Mouse (Mus musculus) neural tube, embryonic 14.5 days (tissue): ENCODE measurements around the gene Fam71d. TPM values are rescaled to one million over a fixed set of nuclear protein-coding genes. Genes with fewer than 3 reads are reported as not detected.

Experiments used
- ATAC-seq: fragments of 200-750 bp; cut with Nextera tagmentation; 2 replicates; pipeline ENCODE4 v1.8.0; 2017; ENCODE audit warnings: low read depth, mild to moderate bottlenecking, moderate TSS enrichment, moderate library complexity
- H3K27ac ChIP-seq: fragments of 300-500 bp; sonication (generic); 2 replicates; pipeline ENCODE4 v1.5.1; 2014; ENCODE audit warnings: low read depth, mild to moderate bottlenecking, control low read depth, low read length, moderate library complexity, mixed read lengths
- H3K27me3 ChIP-seq: fragments of 300-500 bp; sonication (generic); 2 replicates; pipeline ENCODE4 v1.6.1; 2014; ENCODE audit warnings: low read length; ENCODE audit not compliant: control insufficient read depth, insufficient read depth
- H3K36me3 ChIP-seq: fragments of 300-500 bp; sonication (generic); 2 replicates; pipeline ENCODE4 v1.6.1; 2014; ENCODE audit warnings: low read length, mixed read lengths; ENCODE audit not compliant: control insufficient read depth, insufficient read depth
- H3K4me1 ChIP-seq: fragments of 300-500 bp; sonication (generic); 2 replicates; pipeline ENCODE4 v1.6.1; 2014; ENCODE audit warnings: low read length; ENCODE audit not compliant: control insufficient read depth, insufficient read depth
- H3K4me2 ChIP-seq: fragments of 300-500 bp; sonication (generic); 2 replicates; pipeline ENCODE4 v1.6.1; 2014; ENCODE audit warnings: mild to moderate bottlenecking, low read depth, low read length, control low read depth
- H3K4me3 ChIP-seq: fragments of 300-500 bp; sonication (generic); 2 replicates; pipeline ENCODE4 v1.5.1; 2014; ENCODE audit warnings: low read depth, low read length, control low read depth, mixed read lengths
- H3K9ac ChIP-seq: fragments of 300-500 bp; sonication (generic); replicated peaks from 2 replicates; pipeline ENCODE4 v1.6.1; 2014; ENCODE audit warnings: low read depth, mild to moderate bottlenecking, control low read depth, low read length, mixed read lengths
- H3K9me3 ChIP-seq: fragments of 300-500 bp; sonication (generic); 2 replicates; pipeline ENCODE4 v1.6.1; 2016; ENCODE audit warnings: low read length; ENCODE audit not compliant: control insufficient read depth
- WGBS: fragments of 180-500 bp; shearing (Covaris S2); extraction: QIAGEN DNeasy Blood & Tissue Kit; methylation state at CpG from one replicate; pipeline ENCODE4 v1.1.7; 2014; 5-methylcytosine and 5-hydroxymethylcytosine counted together
- polyA plus RNA-seq: library from polyadenylated mRNA; unstranded; fragments of >200 nt; fragmentation: Nextera tagmentation; extraction: Ambion mirVana; gene quantifications from 2 replicates; pipeline ENCODE4 v1.2.1, GENCODE M21; 2014

Gene Fam71d
- polyA plus RNA-seq, 1 experiment from 2014 or later = 0.50 TPM

DNA sequence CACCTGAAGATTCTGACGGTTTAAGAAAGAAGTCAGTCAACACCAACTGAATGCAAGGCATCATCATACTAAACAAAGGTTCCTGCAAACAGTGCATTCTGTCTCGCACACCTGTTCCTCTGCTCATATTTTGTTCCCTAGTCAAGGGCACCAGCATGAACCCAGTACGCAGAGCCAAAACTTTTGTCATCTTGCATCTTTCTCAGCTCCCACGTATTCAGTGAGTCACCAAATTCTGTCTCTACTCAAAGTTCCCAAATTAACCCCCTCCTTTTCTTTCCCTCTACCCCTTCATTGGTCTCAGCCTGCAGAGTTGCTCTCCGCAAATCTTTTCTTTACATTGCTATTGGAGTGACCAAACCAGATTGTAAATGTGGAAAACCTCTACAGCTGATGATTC lies 2.5 kb upstream of the Fam71d start:
- Histone ChIP-seq H3K27me3 (no peaks in the 10 kb centered on the region), H3K4me1 (no peaks in the 10 kb centered on the region), H3K36me3 (no peaks in the 10 kb centered on the region), H3K9me3 (no peaks in the 10 kb centered on the region), H3K4me2 (no peak overlapping the region), H3K27ac (no peak overlapping the region), H3K4me3 (no peak overlapping the region), H3K9ac (no peak overlapping the region)
- 93% methylated on average over 5 of the region's 5 CpGs for WGBS
- no peak for ATAC-seq

DNA sequence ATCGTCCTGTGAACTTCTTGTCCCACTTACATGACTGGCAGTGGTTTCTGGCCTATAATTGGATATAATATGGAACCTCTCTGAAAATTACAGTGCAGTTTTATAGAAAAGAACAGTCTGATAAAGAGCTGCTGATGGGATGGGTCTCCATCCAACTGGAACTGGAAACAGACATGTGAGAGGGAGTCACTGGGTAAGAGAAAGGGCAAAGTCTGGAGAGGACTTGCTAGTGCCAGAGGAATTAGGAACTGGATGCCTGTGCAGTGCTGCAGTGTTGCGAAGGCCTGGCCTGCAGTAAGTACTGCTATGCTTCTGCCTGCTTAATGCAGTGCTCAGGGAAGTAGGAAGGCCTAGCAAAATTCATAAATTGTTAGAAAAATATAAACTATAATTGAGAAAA lies 1.9 kb downstream of the Fam71d start:
- 89% methylated on average over 2 of the region's 2 CpGs for WGBS
- H3K4me1 ChIP-seq = no peaks in the 10 kb centered on the region
- no peak overlapping the region for H3K4me2 ChIP-seq
- no peak overlapping the region for H3K9ac ChIP-seq
- ATAC-seq = no peak
- H3K9me3 ChIP-seq = no peaks in the 10 kb centered on the region
- H3K4me3 ChIP-seq = no peak overlapping the region
- H3K27me3 ChIP-seq = no peaks in the 10 kb centered on the region
- H3K36me3 ChIP-seq = no peaks in the 10 kb centered on the region
- H3K27ac ChIP-seq = no peak overlapping the region

- Histone ChIP-seq H3K4me1 (no peaks in the 10 kb centered on the region), H3K27me3 (no peaks in the 10 kb centered on the region), H3K9me3 (no peaks in the 10 kb centered on the region), H3K9ac (no peak overlapping the region), H3K27ac (no peak overlapping the region), H3K4me2 (no peak overlapping the region), H3K4me3 (no peak overlapping the region), H3K36me3 (no peaks in the 10 kb centered on the region)
- 83% methylated on average over 2 of the region's 2 CpGs for WGBS
- no peak for ATAC-seq
These were observed 26.4 kb downstream of the Fam71d start for GRCm38 (mm10) chr12:78717783-78718182.

GRCm38 (mm10) chr12:78727723-78728122 lies 36.4 kb downstream of the Fam71d start:
- ATAC-seq = no peak
- 65% methylated on average over 4 of the region's 4 CpGs for WGBS
- H3K4me2 ChIP-seq = no peak overlapping the region
- no peaks in the 10 kb centered on the region for H3K4me1 ChIP-seq
- no peak overlapping the region for H3K27ac ChIP-seq
- H3K27me3 ChIP-seq = no peaks in the 10 kb centered on the region
- no peak overlapping the region for H3K9ac ChIP-seq
- no peak overlapping the region for H3K4me3 ChIP-seq
- no peaks in the 10 kb centered on the region for H3K36me3 ChIP-seq
- H3K9me3 ChIP-seq = no peaks in the 10 kb centered on the region

GRCm38 (mm10) chr12:78739633-78740032 lies 48.3 kb downstream of the Fam71d start:
- no peaks in the 10 kb centered on the region for H3K36me3 ChIP-seq
- no peak overlapping the region for H3K27ac ChIP-seq
- H3K4me3 ChIP-seq = no peak overlapping the region
- WGBS = 69% methylated on average over 2 of the region's 2 CpGs
- H3K4me2 ChIP-seq = no peak overlapping the region
- H3K9ac ChIP-seq = no peak overlapping the region
- no peak for ATAC-seq
- no peaks in the 10 kb centered on the region for H3K9me3 ChIP-seq
- no peaks in the 10 kb centered on the region for H3K4me1 ChIP-seq
- H3K27me3 ChIP-seq = no peaks in the 10 kb centered on the region

- ATAC-seq = no peak
- H3K9ac ChIP-seq = no peak overlapping the region
- no peaks in the 10 kb centered on the region for H3K9me3 ChIP-seq
- H3K36me3 ChIP-seq = no peaks in the 10 kb centered on the region
- no peak overlapping the region for H3K4me2 ChIP-seq
- H3K4me3 ChIP-seq = no peak overlapping the region
- H3K27me3 ChIP-seq = no peaks in the 10 kb centered on the region
- WGBS = 92% methylated on average over 2 of the region's 2 CpGs
- no peak overlapping the region for H3K27ac ChIP-seq
- H3K4me1 ChIP-seq = no peaks in the 10 kb centered on the region
These were observed 49.0 kb downstream of the Fam71d start for GRCm38 (mm10) chr12:78740289-78740688.

DNA sequence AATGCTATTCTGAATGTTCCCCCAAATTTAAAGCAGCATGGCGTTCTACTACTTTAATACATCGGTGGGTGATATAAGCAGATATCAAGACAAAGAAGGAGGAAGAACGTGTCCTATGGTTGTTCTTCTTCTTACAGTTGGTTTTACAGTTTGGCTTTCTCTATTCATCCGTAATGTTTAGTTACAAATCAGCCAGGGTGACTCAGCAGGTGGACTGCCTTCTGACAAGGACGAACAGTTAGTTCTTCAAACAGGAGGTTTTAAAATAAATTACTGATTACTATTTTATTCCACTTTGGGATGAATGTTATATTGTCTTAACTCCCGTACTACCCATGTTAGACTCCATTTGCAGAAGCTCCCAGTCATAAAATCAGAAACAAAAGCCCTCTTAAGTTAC lies 54.9 kb downstream of the Fam71d start:
- Histone ChIP-seq H3K4me3 (no peak overlapping the region), H3K9me3 (no peaks in the 10 kb centered on the region), H3K36me3 (no peaks in the 10 kb centered on the region), H3K4me2 (no peak overlapping the region), H3K9ac (no peak overlapping the region), H3K4me1 (no peaks in the 10 kb centered on the region), H3K27ac (no peak overlapping the region), H3K27me3 (no peaks in the 10 kb centered on the region; the same call in 1 of the 2 replicates)
- 66% methylated on average over 6 of the region's 6 CpGs for WGBS
- ATAC-seq = no peak

DNA sequence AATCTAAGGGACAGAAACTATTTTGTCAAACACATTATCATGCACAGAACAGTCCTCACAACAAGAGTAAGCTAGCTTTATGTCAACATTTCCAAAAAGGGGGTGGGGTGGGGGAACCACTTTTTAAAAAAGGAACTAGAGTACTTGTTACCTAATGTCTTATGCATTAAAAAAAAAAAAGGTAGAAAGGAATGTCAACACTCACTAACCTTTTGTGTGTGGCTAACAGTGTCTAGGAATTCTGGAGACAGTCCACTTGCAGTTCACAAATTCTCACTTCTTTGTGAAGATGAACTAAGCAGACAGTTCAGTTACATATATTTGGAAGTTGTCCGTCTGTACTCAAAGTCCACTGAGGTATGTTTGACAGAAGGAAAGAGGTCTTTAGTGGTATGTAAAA lies 56.1 kb downstream of the Fam71d start:
- ATAC-seq = no peak
- no peaks in the 10 kb centered on the region for H3K9me3 ChIP-seq
- WGBS = 59% methylated on average over 1 of the region's 1 CpGs
- H3K4me1 ChIP-seq = no peaks in the 10 kb centered on the region
- H3K4me2 ChIP-seq = no peak overlapping the region
- H3K36me3 ChIP-seq = no peaks in the 10 kb centered on the region
- no peak overlapping the region for H3K9ac ChIP-seq
- no peak overlapping the region for H3K27ac ChIP-seq
- no peak overlapping the region for H3K4me3 ChIP-seq
- no peaks in the 10 kb centered on the region; the same call in 1 of the 2 replicates for H3K27me3 ChIP-seq

GRCm38 (mm10) chr12:78748113-78748512 lies 56.8 kb downstream of the Fam71d start:
- H3K9ac ChIP-seq = peak overlapping the region; percentile 32
- peak overlapping the region; percentile 94 for H3K4me2 ChIP-seq
- H3K27me3 ChIP-seq = no peaks in the 10 kb centered on the region; the same call in 1 of the 2 replicates
- H3K27ac ChIP-seq = no peak overlapping the region
- H3K9me3 ChIP-seq = no peaks in the 10 kb centered on the region
- no peaks in the 10 kb centered on the region for H3K4me1 ChIP-seq
- peak; percentile 31 for ATAC-seq
- 0% methylated on average over 10 of the region's 10 CpGs for WGBS
- peak overlapping the region; percentile 78 for H3K4me3 ChIP-seq
- H3K36me3 ChIP-seq = no peaks in the 10 kb centered on the region
